Mouse (Mus musculus) gastrocnemius, adult 2 months (tissue): ENCODE results near the gene Chchd6. TPM values are rescaled to one million over a fixed set of nuclear protein-coding genes. Genes with fewer than 3 reads are reported as not detected.
A peak's percentile ranks its signal among the peaks of the same experiment; 100 is the strongest.

Experiments used
- DNase-seq: peaks from one replicate; pipeline ENCODE4 v3.0.0; 2022
- H3K27ac ChIP-seq: fragments of 200-600 bp; 2 replicates; pipeline ENCODE4 v1.8.1; 2022; ENCODE audit warnings: mild to moderate bottlenecking
- H3K4me3 ChIP-seq: fragments of 200-600 bp; 2 replicates; pipeline ENCODE4 v1.8.1; 2022; ENCODE audit warnings: mild to moderate bottlenecking, moderate library complexity
- CTCF ChIP-seq: fragments of 200-600 bp; IDR thresholded peaks from 2 replicates; pipeline ENCODE4 v1.8.1; 2022; ENCODE audit warnings: antibody characterized with exemption, mild to moderate bottlenecking, moderate library complexity
- intact Hi-C: fragments of 180-260 bp; cut with DNase I; formaldehyde crosslinking; loops from one replicate; pipeline ENCODE4 v1.15.1; 2025
- total RNA-seq, 2 experiments: library from RNA; stranded (reverse); gene quantifications; 2 replicates each; pipeline ENCODE4 v1.2.3; 2021

The Chchd6 gene
- total RNA-seq, 2 experiments from 2014 or later = 2.5 TPM

DNA sequence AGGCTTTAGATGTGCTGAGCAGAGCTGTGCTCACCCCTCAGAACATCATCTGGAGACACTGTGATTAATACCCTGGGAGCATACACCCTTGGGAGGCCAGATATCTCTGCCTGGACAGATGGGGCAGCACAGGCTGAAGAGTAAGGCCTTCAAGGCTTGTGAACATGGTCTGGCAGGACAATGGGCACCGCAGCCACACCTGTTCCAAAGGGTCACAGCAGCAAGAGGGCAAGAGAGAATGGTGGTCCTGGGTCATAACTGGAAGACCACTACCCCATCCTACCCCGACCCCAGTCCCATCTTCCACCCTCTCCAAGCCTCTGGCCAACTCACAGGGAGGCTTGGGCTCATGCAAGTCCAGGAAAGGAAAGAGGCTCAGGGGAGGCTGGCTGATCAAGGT, 244.9 kb downstream of the Chchd6 start:
- intact Hi-C loops = loop anchor here (2.0 kb wide), 1 partner anchor 112 kb away; no protein-coding TSS in a partner anchor
- TF ChIP-seq CTCF = no peak
- H3K27ac ChIP-seq = peak overlapping the region; percentile 81

DNA sequence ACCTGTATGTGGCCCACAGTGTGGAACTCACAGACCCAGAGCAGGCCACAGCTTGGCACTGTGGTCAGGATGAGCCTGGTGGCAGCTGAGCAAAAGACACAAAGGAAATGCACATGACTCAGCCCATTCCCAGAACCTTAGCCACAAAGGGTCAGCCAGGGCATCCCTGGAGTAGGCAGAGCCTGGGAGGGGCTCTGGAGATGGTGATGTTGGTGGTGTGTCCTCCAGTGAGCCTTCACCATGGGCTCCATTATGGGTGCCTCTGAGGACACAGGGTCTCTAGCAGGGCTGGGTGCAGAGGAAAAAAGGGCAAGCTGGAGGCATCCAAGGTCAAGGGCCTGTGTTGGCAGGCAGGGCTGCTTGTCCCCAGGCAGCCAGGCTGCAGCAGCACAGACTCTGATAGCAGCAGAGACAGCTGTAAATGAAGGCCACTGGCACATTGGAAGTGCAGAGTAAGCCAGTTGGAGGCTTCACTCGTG, 245.4 kb downstream of the Chchd6 start:
- TF ChIP-seq CTCF = no peak
- peak overlapping the region; percentile 81 for H3K27ac ChIP-seq
- peak; percentile 66 for DNase-seq
- no peak overlapping the region for H3K4me3 ChIP-seq
- intact Hi-C loops = loop anchor here (2.0 kb wide), 1 partner anchor 111 kb away; no protein-coding TSS in a partner anchor

More for the DNA sequence above, 244.9 kb downstream of the Chchd6 start:
- H3K4me3 ChIP-seq = no peak overlapping the region
- DNase-seq = no peak

DNA sequence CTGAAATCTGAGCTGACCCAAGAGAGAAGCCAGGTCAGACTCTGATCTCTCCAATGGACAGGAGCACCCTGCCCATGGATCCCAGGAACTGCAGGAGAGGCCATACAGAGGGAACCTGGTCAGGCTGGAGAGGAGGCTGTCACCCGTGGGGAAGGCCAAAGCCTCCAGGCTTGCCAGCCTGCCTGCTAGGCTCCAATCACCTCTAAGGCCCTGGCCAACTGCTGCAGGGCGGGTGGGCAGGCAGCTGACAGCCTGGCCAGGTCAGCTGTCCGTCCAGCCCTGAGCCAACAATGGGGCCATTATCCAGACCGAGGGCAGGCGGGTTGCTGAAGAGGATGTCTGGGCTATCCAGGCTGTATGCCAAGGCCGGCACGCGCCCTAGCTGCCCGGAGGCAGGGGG, 247.1 kb downstream of the Chchd6 start:
- TF ChIP-seq CTCF = no peak
- DNase-seq = peak; percentile 70
- H3K27ac ChIP-seq = peak overlapping the region; percentile 81
- no peak overlapping the region for H3K4me3 ChIP-seq
- intact Hi-C loops = no loop called here

DNA sequence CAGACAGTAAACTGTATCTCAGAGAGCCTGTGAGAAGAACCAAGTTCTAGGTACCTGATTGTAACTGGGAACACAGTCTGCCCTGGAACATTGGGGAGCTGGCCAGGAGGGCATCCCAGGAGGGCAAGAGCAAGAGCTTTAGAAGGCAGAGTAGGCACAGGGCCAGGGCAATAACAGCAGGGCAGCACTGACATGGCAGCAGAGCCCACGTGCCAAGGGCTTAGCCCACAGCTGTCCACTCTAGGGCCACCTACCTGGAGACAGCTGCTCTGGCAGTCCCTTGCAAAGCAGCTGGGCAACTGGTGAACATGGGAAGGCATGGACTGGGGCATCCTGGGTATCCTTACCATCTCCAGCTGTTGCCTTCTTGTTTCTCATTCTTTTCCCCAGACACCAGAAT, 247.7 kb downstream of the Chchd6 start:
- no peak overlapping the region for H3K4me3 ChIP-seq
- intact Hi-C loops = no loop called here
- DNase-seq = peak; percentile 52
- TF ChIP-seq CTCF = no peak
- peak overlapping the region; percentile 81 for H3K27ac ChIP-seq

DNA sequence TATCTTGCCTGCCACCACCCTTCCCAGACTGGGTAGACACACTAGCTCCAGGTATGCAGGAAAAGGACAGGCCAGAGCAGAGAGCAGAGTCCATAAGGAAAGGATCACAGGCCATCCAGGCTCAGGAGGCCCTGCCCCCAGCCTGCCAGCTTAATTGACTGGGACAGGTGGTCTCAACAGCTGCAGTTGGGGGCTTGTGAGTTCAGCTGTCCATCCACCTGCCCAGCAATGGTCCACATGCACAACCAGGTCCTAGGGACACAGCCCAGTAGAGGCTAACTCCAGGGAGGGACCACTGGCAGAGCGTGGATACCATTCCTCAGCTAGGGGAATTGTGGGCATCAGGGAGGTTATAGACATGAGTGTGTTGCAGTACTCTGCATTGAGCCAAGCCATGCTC, 249.6 kb downstream of the Chchd6 start:
- DNase-seq = peak; percentile 38
- Histone ChIP-seq H3K4me3 (no peak overlapping the region), H3K27ac (peak overlapping the region; percentile 83)
- intact Hi-C loops = no loop called here
- TF ChIP-seq CTCF = no peak

DNA sequence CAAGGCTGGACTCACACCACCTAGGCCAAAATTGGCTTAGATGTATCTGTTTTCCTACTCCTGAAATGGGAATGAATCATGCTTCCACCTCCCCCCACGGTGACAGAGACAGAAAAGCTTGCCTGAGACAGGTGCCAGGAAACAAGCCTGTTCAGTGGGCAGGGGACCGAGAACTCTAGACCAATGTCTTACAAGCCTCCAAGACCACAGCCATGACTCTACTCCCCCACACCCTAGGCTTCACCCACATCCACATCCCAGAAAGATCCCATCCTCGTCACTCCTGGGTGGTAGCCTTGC, 250.0 kb downstream of the Chchd6 start:
- no peak for TF ChIP-seq CTCF
- intact Hi-C loops = no loop called here
- H3K4me3 ChIP-seq = peak overlapping the region; percentile 50
- peak; percentile 38 for DNase-seq
- peak overlapping the region; percentile 83 for H3K27ac ChIP-seq

DNA sequence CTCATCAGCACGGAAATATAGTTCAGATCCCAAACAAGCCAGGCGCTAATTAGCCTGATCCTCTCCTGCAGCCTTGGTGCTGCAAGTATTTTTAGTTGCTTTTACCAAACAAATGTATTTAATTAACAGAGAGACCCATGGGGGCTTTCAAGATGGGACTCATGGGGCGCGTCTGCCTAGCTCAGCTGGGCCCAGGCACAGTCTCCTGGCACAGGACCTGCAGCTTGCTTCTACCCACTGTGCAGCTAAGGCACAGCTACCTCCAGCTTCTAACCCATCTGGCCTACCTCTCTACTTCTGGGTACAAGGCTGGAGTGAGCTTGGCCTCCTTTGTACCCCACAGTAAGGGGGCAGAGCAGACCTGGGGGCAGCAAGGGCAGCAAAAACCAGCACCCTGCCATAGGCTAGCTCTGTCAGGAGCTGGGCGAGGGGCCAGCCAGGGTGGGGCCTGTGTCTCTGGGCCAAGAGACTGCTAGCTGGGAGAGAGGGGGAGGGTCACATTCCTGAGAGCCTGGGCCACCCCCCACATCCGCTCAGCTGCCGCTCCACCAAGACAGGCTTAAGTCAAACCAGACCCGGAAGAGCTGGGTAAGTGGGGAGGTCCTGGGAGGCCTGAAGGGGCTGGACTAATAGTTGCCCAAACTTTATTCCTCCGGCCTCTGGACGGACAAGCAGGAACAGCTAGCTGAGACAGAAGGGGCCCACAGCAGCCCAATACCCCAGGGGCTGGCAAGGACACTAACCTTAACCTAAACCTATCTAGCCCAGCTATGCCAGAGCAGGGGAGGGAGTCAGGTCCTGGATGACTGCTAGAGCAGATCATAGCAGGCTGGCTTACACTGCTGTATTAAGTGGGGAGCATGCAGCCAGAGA, 250.6 kb downstream of the Chchd6 start:
- no peak for TF ChIP-seq CTCF
- peak; percentile 93 for DNase-seq
- peak overlapping the region; percentile 50 for H3K4me3 ChIP-seq
- peak overlapping the region; percentile 83 for H3K27ac ChIP-seq
- intact Hi-C loops = no loop called here

DNA sequence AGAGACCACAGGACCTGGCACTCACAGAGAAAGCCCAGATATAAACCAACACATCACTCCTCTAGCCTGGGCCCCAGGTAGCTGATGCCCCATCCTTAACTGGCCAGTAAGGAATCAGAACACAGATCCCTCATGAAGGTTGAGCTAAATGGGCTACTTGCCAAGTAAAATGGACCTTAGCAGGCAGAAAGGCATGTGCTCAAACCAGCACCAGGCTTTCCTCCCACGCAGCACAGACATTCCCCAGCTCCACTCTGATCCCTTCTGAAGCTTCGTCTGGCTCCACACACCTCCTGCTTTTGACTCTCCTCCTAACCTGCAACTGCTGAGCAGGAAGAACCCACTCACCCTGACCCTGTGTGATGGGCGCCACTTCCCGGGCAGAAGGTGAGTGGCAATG, 253.5 kb downstream of the Chchd6 start:
- no peak overlapping the region for H3K4me3 ChIP-seq
- intact Hi-C loops = no loop called here
- TF ChIP-seq CTCF = no peak
- no peak overlapping the region for H3K27ac ChIP-seq
- DNase-seq = no peak

DNA sequence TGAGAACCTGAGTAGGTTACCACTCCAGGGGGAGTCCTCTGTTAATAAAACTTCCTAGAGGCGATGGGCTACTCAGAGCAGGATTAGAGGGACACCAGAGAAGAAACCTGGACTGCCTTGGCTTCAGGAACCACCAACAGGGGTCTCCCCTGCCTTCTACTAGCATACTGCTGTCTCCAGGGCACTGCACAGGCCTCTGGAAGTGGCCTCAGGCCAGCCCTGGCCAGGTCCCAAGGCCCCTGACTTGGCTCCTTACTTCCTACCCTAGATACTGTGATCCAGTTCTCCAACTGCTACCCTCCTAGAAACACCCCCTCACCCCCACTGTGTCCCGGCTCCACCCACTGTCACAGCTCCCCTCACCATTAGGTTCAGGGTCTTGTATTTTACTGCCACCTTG, 256.0 kb downstream of the Chchd6 start:
- H3K27ac ChIP-seq = no peak overlapping the region; the same call in 1 of the 2 replicates
- DNase-seq = peak; percentile 67

DNA sequence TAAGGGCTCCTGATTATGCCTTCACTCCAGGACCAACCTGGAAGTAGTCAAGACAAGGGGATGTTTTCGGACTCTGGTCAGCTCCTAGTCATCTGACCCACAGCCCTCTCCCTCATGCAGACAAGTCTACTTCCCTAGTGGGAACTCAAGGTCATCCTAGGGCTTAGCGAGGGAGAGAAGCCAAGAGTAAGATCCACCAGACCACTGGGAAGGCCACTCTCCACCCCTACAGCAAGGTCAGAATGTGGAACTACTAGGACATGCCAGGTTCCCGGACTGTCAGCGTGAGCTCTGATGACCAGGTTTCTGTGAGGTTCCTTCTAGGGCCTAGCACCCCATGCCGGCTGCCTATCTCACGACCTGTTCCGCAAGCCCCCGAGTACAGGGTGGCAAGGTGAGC, 256.7 kb downstream of the Chchd6 start:
- DNase-seq = no peak
- TF ChIP-seq CTCF = no peak
- Histone ChIP-seq H3K27ac (peak overlapping the region; percentile 54; the same call in 1 of the 2 replicates), H3K4me3 (no peak overlapping the region)
- intact Hi-C loops = no loop called here

More for the DNA sequence above, 256.0 kb downstream of the Chchd6 start:
- peak; percentile 36 for TF ChIP-seq CTCF
- no peak overlapping the region for H3K4me3 ChIP-seq
- intact Hi-C loops = no loop called here

DNA sequence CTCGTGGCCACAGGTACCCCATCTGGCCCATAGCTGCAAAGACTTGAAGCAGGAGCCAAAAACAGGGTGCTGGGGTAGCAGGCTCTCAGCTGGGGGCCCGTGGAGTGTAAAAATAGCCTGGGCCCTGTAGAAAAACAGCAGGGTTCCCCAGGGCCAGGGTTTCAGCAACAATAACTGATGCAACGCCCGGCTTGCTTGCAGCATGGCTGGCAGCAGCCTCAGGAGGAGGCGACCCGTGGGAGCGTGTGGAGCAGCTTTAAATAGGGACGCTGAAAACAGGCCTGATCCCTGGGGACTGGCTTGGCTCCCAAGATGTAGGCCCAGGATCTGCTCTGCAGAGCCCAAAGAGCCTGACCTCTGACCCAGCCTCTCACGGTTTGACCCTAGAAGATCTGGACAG, 257.9 kb downstream of the Chchd6 start:
- Histone ChIP-seq H3K4me3 (no peak overlapping the region), H3K27ac (peak overlapping the region; percentile 54)
- intact Hi-C loops = no loop called here
- no peak for TF ChIP-seq CTCF
- DNase-seq = peak; percentile 70

DNA sequence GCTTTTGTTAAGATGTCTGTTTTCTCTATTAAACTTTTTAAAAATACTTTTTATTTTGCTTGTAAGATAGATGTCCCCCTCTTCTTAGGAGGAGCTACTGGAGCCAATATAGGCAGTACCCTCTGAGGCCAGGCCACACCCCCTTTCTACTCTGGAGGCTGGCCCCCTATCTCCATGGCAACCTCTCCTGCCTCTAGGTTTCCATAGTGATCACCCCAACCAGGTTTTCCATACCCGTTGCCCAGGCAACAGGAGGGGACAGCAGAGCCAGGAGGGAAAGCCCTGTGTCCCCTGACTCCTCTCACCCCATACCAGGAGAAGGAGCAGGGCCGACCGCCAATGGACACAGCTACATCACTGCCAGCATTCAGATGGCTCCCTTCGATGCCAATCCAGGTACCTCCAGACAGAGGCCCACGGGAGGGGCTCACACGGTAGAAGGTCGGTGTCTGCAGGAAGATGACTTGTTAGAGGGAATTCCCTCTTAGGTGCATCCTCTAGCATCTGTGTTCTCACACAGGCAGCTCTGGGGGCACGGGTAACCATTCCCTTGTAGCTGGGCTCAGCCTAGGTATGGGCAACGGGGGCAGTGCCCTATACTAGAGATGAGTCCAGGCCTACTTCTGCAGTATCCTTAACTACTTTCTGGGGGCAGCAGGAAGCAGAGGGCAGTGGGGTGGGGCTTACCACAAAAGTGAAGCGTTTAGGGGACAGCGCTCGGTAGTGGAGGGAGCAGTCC, 261.3 kb downstream of the Chchd6 start:
- DNase-seq = no peak
- intact Hi-C loops = no loop called here
- no peak for TF ChIP-seq CTCF
- H3K4me3 ChIP-seq = no peak overlapping the region
- no peak overlapping the region for H3K27ac ChIP-seq

Other genes with a start within 250 kb of the Chchd6 start
- gene Plxna1, start 233.0 kb downstream of the Chchd6 start, total RNA-seq = 10 to 100 TPM; 10.9 to 13.0 TPM
- 1 to 10 TPM; 3.4 to 4.4 TPM for gene Txnrd3, start 48.3 kb upstream of the Chchd6 start, total RNA-seq
- gene Vmn1r40, start 111.9 kb upstream of the Chchd6 start, total RNA-seq = not detected
- not detected for gene Vmn1r41, start 145.1 kb upstream of the Chchd6 start, total RNA-seq